Mouse (Mus musculus): ENCODE results near the gene Mphosph9. TPM values are rescaled to one million over a fixed set of nuclear protein-coding genes. Genes with fewer than 3 reads are reported as not detected.
A peak's percentile ranks its signal among the peaks of the same experiment; 100 is the strongest.
"Not testable (repeated sequence)": the region's sequence is repeated elsewhere in the genome, so short reads cannot be mapped to it uniquely, and the experiment has no call there.

Gene Mphosph9
- total RNA-seq, 2 experiments from 2014 or later = 5.4 to 5.8 TPM

DNA sequence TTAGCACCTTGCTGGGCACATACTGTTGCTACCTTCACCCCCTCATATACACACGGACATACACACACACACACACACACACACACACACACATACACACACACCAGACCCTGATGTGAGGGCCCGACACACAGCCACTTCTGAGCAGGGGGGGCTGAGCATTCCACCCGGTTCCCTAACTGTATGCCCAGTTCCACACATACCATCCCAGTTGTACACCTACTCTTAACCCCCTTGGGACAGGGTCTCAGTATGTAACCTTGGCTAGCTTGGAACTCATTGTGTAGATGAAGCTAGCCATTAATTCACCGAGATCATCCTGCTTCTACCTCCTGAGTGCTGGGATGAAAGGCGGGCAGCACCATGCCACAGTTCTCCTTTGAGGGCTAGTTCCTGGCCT, 107.2 kb downstream of the Mphosph9 start:
- intact Hi-C loops (cut with DNase I) = loop anchor here (2.0 kb wide), 1 partner anchor 28 kb away; the partner anchor contains the start of gene Pitpnm2
- DNase-seq = no peak

DNA sequence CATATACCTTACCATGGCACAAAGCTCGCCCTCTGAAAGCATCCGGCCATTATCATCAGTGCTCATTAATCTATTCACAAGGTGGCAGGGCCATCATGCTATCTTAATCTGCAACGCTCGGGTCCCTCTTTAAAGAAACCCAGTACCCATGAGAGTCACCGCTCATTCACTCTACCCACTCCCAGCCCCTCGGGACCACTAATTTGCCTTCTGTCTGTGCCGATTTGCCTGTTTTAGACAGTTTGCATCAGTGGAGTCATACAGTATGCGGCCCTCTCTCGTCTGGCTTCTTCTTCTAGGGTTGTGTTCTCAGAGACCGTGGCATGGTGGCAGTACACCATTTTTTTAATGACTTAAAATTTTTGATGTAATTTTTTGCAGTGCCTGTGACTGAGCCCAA, 108.3 kb downstream of the Mphosph9 start:
- intact Hi-C loops (cut with DNase I) = no loop called here
- no peak for DNase-seq

DNA sequence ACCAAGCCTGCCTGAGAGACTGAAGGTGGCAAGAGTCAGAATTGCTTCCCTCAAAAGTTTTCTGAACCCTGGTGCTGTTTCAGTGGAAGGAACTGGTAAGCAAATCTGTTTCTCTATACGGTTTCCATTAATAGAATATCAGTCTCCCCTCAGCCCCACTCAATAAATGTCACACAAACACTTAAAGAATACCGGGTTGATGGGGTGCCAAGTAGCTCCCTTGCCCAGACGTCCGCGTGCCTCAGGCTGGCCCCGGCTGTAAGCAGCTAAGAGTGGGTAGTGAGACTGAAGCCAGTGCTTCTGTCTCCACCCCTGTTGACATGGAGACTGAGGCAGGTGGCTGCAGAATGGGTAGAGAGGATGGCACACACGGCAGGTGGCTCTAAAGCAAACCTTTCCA, 108.8 kb downstream of the Mphosph9 start:
- no peak for DNase-seq
- intact Hi-C loops (cut with DNase I) = no loop called here

DNA sequence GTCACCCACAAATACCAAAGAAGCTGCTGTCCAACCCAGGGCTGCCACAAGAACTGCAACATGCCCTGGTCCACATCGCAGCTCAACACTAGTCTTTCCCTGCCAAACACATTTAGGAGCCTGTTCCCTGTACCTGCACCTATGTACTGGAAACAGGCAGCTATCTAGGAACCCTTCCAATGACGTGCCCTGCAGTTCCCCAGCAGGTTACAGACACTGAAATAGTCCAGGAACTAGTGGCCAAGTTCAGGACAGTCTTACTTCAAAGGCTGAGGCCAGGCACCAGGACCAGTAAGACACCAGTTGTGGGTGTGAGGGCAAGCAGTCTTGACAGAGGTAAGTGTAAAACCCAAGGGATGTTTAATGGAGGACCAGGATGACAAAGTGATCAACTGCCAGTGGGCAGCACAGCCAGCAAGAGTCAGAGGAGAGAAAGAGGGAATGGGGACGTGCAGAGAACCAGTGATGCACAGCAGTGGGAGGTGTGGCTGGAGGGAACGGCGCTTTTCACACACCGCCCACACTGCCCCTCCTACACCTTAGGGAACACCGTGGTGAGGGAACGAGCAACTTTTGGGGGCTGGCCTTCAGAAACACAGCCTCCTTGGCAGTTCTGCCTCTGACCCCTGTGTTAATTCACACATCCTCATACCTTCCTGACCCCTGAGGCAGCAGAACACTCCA, 110.1 kb downstream of the Mphosph9 start:
- DNase-seq = no peak
- intact Hi-C loops (cut with DNase I) = loop anchor here (2.0 kb wide), 1 partner anchor 55 kb away; no protein-coding TSS in a partner anchor

DNA sequence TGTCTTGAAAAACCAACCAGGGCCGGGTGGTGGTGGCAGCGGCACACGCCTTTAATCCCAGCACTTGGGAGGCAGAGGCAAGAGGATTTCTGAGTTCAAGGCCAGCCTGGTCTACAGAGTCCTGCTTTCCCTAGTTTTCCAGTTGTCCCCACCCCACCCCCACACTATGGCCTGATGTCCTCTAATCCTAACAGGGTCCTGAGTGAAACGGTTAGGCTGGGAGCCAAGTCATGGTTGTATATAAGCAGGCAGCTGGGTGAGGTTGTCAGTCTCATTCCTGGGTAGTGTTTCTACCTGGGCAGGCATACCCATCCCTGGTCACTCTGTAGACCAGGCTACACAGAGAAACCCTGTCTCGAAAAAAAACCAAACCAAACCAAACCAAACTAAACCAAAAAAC, 110.7 kb downstream of the Mphosph9 start:
- DNase-seq = not testable (repeated sequence)
- intact Hi-C loops (cut with DNase I) = loop anchor here (2.0 kb wide), 1 partner anchor 54 kb away; no protein-coding TSS in a partner anchor

DNA sequence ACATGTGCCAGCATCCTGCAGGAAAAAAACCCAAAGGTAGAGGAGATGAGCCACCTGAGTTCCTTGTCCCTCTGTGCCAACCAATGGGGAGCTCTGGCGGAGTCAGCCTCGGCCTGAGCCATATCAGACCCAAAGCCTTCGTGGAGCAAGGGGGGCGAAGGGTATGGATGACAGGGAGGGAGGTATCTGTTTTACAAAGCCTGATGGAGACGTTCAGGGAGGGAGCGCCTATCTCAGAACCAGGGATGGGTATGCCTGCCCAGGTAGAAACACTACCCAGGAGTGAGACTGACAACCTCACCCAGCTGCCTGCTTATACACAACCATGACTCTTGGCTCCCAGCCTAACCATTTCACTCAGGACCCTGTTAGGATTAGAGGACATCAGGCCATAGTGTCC, 111.4 kb downstream of the Mphosph9 start:
- no peak for DNase-seq
- intact Hi-C loops (cut with DNase I) = loop anchor here (2.0 kb wide), 1 partner anchor 54 kb away; no protein-coding TSS in a partner anchor

DNA sequence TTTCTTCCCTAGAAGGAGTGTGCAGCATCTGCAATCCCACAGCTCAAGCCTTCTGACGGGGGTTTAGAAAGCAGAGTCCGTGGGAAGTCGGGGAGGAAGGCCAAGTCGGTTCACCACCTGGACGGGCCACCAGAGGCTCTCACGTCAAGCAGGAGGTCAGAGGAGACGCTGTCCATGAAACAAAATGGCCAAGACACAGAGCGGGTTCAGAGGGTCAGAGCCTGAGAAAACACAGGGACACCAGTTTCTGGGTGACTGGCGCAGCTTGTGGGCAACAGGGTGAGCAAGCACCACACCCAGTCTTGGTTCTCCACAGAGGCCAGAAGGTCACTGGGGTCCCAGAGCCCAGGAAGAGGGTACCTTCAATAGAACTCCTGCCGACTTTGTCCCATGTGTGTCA, 112.1 kb downstream of the Mphosph9 start:
- no peak for DNase-seq
- intact Hi-C loops (cut with DNase I) = loop anchor here (2.0 kb wide), 1 partner anchor 53 kb away; no protein-coding TSS in a partner anchor

DNA sequence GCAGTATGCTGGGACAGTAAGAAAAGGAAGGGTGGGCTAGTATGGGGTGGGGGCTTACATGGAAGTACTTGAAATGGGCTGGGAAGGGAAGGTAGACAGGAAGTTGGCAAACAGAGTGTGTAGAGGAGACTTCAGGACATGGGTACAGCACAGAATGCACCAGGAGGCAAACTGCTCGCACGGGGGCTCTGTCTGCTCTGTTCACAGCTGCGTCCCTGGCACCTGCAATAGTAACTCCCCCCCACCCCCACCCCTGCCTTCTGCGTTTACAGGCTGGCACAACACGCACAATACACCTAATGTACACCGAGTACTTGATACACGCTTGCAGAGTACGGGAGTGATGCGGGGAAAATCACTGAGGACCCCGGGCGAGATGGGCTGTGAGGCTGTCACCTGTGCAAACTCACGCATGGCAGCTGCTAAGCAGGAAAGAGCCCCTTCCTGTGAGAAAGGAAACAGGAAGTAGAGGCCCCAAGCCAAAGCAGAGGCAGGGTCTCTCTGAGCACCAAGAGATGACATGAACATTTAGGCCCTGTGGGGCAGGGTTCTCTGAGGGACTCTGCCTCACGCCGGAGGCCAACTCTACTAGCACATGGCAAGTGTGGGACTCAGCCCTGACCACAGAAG, 113.1 kb downstream of the Mphosph9 start:
- no peak for DNase-seq
- intact Hi-C loops (cut with DNase I) = no loop called here

DNA sequence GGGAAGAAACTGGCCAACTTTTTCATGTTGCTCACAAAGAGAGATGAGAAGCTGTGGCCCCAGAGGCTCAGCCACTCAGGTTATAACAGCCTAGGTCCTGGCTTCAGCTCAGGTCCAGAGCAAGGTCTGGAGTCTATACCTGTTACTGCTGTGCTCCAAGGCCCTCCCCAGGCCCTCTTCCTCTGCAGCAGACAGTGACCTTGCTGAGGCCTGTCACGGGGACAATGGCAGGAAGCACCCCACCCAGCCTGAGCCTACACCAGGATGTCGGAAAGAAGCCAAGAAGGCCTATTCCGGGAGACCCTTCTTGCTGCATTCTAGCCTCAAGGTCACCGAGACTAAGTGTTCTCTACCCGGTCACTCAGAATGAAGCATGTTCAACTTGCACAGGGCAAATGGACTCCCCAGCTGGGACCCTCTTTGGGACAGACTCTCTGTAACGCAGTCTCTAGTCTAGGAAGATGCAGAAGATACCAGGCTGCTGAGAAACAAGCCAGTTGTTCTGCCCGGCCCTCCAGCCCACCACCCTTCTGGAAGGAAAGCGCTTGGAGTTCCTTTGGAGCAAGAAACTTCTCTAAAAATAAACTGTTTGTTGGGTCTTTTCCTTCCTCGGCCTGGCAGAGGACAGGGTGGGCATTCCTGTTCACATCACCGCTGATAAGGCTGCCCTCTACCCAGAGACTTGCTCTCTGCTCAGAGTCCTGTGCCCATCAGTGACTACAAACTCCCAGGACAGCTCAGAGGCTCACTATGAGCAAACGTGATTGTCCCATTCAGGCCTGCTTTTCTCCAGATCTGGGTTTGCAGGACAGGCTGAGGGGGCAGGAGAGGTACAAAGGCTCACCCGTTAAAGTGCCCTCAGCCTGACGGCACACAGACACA, 113.9 kb downstream of the Mphosph9 start:
- DNase-seq = peak; percentile 66 to 71

DNA sequence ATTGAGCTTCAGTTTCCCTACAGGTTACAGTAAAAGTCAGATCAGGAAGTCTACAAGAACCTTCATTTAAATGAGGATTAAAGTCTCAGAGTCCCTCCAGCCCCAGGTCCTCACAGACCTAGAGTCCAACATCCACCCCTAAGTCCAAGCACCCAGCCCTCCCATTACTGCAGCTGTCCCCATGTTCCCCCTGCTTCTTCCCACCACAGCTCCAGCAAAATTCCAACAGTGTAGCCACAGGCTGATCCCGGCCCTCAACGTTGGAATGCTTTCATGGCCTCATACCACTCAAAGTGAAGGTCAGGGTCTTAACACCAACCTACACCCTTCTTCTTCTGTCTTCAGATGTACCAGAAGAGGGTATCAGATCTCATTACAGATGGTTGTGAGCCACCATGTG, 116.1 kb downstream of the Mphosph9 start:
- no peak for DNase-seq
- intact Hi-C loops (cut with DNase I) = no loop called here

More for the DNA sequence above, 113.9 kb downstream of the Mphosph9 start:
- intact Hi-C loops (cut with DNase I) = no loop called here

DNA sequence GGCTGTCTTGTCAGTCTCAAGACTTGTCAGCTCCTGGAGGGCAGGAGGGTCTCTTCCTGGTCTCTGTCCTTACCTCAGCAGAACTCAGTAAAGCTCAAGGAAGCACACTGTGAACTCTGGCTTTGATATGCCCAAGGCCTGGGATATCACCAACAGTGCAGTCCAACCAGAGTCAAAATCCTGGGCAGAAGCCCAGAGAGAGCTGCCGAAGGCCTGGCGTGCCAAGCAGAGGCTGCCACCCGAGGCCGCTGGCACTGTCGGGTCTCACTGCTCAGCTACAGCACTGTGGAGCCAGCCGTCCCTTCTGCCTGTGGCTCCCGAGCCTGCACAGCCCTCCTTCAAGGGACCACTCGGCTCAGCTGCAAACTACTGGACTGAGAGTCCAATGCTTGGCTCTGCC, 116.5 kb downstream of the Mphosph9 start:
- intact Hi-C loops (cut with DNase I) = no loop called here
- DNase-seq = peak in 1 of 2 experiments; percentile 71

DNA sequence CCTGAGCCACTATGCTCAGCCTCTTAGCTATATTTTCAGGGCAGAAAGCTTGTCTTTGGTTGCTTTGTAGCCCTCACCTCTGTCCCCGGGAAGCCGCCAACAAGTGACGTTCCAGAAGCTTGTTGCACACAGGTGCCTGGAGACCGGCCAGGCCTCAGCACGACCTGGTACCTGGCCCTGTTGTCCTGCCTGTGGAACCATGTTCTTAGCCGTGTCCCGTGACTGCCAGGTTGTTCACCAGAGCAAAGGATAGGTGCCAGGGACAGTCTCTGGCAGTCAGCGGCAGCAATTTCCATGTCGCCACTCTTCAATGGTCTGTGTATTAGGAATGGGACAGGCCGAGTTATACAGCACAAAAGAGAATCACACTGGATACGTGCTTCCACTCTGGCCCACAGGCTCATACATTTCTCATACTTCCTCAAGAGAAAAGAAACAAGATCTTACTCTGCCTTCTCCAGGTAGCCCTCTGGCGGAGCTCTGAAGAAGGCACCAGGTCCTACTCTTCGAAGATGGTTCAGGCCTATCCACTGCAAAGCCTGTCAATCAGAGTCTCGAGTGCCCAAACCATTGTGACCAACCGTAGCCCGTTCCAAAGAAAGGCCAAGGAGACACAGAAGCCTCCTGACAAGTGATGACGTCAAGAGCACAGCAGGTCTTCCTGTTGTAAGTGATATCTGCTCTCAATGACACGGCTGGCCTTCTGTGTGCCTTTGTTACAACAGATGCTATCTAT, 117.3 kb downstream of the Mphosph9 start:
- no peak for DNase-seq
- intact Hi-C loops (cut with DNase I) = no loop called here

DNA sequence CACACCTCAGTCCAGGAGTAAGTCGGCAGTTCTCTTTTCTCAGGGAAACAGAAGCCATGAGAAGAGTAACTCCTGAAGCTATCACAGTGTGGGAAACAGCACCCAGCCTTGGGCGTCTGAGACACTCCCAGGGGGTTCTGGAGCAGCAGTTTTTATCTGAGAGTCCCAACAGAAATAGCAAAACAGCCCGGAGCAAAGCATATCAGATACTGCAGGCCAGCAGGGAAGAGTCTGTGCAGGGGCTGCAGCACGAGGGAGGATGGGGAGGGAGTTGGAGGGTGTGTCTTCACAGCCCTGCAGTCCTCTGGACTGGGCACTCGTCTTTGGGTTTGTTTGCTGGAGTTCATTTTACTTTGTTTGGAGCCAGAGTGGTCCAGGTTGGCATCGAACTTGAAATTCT, 117.9 kb downstream of the Mphosph9 start:
- DNase-seq = no peak
- intact Hi-C loops (cut with DNase I) = loop anchor here (5.0 kb wide), 1 partner anchor 37 kb away; the partner anchor contains the start of gene Pitpnm2

DNA sequence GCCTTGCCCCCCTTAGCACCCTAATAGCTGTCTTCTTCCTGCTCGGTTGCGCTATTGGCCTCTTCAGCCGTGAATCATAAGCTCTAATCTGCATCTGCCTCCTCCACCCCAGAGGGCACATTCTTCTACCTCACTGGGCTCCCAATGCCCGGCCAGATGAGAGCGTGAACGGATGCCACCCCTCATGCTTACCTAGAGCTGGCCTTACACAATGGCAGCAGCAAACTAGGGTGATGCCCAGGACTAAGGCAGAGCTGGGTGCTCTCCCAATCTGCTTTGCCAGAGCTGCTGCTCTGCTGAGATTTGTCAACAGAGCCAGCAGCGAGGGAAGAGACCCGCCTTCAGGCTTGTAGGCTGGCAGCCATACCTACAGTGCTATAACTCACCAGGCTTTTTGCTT, 119.7 kb downstream of the Mphosph9 start:
- intact Hi-C loops (cut with DNase I) = loop anchor here (5.0 kb wide), 1 partner anchor 39 kb away; the partner anchor contains the start of gene Pitpnm2
- DNase-seq = no peak

DNA sequence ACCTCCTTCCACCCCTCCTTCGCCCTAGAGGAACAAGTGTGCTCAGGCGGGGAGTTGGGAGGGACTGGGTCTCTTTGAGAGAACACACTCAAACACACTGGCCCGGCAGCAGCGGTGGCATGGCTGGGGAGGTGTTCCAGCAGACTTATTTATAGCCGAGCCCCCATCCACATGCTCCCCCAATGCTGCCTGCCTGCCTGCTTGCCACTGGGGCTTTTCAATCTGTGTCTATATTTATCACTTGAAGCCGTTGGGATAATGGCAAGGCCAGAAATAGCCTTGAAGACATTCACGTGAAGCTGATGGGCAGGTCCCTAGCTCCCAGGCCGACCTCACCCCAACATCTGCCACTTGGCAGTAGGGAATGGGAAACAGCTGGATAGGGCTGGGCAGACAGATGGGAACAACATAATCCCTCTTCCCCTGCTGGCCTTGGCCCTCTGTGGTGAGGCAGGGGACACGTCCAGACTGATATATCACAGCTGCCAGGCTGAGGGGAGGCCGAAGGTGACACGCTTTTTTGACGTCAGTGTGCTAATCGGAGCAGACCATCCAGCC, 121.2 kb downstream of the Mphosph9 start:
- peak; percentile 60 to 79 for DNase-seq
- intact Hi-C loops (cut with DNase I) = loop anchor here (1.0 to 5.0 kb wide), 2 partner anchors 20 to 41 kb away; partner anchors contain the start of gene Pitpnm2

DNA sequence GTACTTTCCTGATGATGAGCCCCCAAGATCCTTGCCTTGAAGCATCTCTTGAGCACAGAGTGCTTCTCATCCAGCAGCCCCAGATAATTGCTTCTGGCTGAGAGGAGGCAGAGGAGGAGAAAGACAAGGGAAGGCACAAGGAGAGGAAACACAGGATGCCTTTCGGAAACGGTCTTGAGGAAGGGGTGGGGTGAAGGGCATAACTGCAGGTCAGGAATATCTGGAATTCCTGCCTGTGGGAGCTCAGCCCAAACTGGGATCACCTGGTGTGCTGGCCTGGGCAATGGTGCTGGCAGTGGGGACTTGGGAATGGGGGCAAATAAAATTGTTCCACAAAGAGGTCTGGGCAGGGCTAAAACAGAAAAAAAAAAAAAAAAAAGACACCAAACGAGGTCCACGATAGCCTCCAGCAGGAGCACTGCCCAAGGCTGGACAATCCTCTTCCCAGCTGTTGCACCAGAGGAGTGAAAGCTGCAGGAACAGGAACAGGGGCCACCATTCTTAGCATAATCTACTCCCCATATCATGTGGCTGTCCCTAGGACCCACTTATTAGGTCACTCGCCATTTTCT, 121.9 kb downstream of the Mphosph9 start:
- no peak for DNase-seq
- intact Hi-C loops (cut with DNase I) = loop anchor here (1.0 to 5.0 kb wide), 3 partner anchors 20 to 41 kb away; partner anchors contain the start of gene Pitpnm2

DNA sequence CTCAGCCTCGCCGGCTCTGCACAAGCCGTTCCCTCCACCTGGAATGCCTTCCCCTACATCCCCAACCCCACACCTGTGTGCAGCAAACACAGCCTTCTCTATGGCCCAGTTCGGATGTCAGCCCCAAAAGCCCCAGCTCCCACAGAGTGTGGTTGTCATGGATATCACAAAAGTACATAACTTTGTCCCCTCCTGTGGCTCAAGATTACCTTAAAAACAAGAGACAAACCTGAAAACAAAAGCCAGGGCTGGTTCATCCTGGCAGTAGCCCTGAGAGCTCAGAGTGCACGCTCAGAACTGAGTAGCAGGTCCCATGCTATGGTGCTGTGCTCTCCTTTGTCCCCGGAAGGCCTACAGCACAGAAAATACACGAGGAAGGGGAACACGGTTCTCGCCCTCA, 122.6 kb downstream of the Mphosph9 start:
- DNase-seq = no peak
- intact Hi-C loops (cut with DNase I) = loop anchor here (2.0 to 5.0 kb wide), 2 partner anchors 32 to 42 kb away; partner anchors contain the start of gene Pitpnm2

DNA sequence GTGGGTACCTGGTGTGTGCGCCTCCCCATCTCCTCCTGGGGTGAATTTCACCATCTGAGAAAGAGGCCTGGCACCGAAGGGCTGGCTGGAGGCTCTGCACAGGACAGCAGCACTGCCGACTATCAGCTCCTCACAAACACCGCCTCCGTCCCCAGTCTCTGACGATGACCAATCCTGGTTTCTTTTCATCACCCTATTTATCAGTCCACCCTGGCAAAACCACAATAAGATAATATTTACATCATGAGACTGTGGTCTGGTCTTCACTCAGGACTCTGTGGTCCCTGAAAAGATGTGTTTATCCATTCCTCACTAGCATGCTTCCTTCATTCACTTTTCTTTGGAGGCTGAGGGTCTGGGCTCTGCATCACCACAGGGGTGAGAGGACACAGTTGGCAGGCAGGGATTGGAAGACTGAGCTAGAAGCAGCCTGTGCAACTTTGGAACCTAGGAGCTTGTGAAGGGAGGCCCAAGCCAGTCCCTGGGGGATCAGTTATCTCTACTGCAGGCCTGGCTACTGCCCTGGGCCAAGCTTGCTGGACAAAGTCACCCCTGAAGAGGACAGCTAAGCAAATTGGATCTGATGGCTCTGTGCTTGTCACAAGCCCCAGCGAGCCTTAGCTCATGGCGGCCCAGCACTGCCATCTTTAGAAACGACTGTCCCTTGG, 123.5 kb downstream of the Mphosph9 start:
- DNase-seq = peak in 1 of 2 experiments; percentile 66

DNA sequence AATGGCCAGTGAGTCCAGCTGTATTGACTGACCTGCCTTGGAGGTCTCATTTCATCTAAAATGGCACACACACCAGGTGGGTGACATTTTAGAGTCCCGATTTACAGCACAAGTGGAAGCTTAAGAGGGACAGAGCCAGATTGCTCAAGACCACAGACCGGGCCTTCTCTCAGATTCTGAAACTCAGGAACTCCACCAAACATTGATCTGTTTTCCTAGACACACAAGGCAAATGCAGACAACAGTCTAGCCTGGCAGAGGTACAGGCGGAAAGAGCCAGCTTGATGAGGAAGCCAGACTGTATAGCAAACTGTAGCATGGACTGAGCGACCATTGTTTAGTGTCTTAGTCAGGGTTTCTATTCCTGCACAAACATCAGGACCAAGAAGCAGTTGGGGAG, 124.5 kb downstream of the Mphosph9 start:
- intact Hi-C loops (cut with DNase I) = no loop called here
- no peak for DNase-seq

More for the DNA sequence above, 123.5 kb downstream of the Mphosph9 start:
- intact Hi-C loops (cut with DNase I) = loop anchor here (2.0 kb wide), 1 partner anchor 31 kb away; no protein-coding TSS in a partner anchor
